Mouse (Mus musculus) gastrocnemius, postnatal 10 days (tissue): ENCODE measurements around the gene Sstr2. TPM values are rescaled to one million over a fixed set of nuclear protein-coding genes. Genes with fewer than 3 reads are reported as not detected.
"Not testable (repeated sequence)": the region's sequence is repeated elsewhere in the genome, so short reads cannot be mapped to it uniquely, and the experiment has no call there.

Experiments
- DNase-seq: peaks from one replicate; pipeline ENCODE4 v3.0.0; 2021; ENCODE audit warnings: mixed read lengths
- total RNA-seq, 2 experiments: library from RNA; stranded (reverse); gene quantifications; 2 replicates each; pipeline ENCODE4 v1.2.3; 2021

Sstr2 gene
- total RNA-seq, 2 experiments from 2014 or later: 0.12 to 1.3 TPM

- DNase-seq: no peak
These were observed 37.4 kb downstream of the Sstr2 start for GRCm38 (mm10) chr11:113656511-113656932.

GRCm38 (mm10) chr11:113657221-113657620 is 38.1 kb downstream of the Sstr2 start:
- DNase-seq: no peak

- DNase-seq: no peak
These were observed 39.2 kb downstream of the Sstr2 start for GRCm38 (mm10) chr11:113658319-113658718.

GRCm38 (mm10) chr11:113658763-113659162 is 39.6 kb downstream of the Sstr2 start:
- no peak for DNase-seq

- not testable (repeated sequence) for DNase-seq
These were observed 41.1 kb downstream of the Sstr2 start for GRCm38 (mm10) chr11:113660213-113660612.

- no peak for DNase-seq
These were observed 41.8 kb downstream of the Sstr2 start for GRCm38 (mm10) chr11:113660940-113661339.

- DNase-seq: no peak
These were observed 42.8 kb downstream of the Sstr2 start for GRCm38 (mm10) chr11:113661835-113662351.

- no peak for DNase-seq
These were observed 45.1 kb downstream of the Sstr2 start for GRCm38 (mm10) chr11:113664279-113664678.

GRCm38 (mm10) chr11:113666205-113666604 is 47.1 kb downstream of the Sstr2 start:
- no peak for DNase-seq

- no peak for DNase-seq
These were observed 47.5 kb downstream of the Sstr2 start for GRCm38 (mm10) chr11:113666648-113667047.

GRCm38 (mm10) chr11:113667122-113667521 is 48.0 kb downstream of the Sstr2 start:
- DNase-seq: no peak

- DNase-seq: no peak
These were observed 48.6 kb downstream of the Sstr2 start for GRCm38 (mm10) chr11:113667704-113668103.

GRCm38 (mm10) chr11:113668857-113669256 is 49.7 kb downstream of the Sstr2 start:
- no peak for DNase-seq

- no peak for DNase-seq
These were observed 50.6 kb downstream of the Sstr2 start for GRCm38 (mm10) chr11:113669711-113670110.

- no peak for DNase-seq
These were observed 54.5 kb downstream of the Sstr2 start for GRCm38 (mm10) chr11:113673614-113674013.

- no peak for DNase-seq
These were observed 55.5 kb downstream of the Sstr2 start for GRCm38 (mm10) chr11:113674595-113674994.

Other genes starting within 250 kb of the Sstr2 start
- 10 to 100 TPM; 20.1 to 25.0 TPM for gene Cog1, start 29.8 kb downstream of the Sstr2 start, total RNA-seq
- 1 to 10 TPM; 4.9 to 7.2 TPM for gene Slc39a11, start 30.7 kb downstream of the Sstr2 start, total RNA-seq
- gene Fam104a, start 64.8 kb downstream of the Sstr2 start, total RNA-seq: 10 to 100 TPM; 34.8 to 37.9 TPM
- gene D11Wsu47e, start 65.1 kb downstream of the Sstr2 start, total RNA-seq: 10 to 100 TPM in 1 of 2 experiments, 1 to 10 TPM in 1; 7.3 to 10.9 TPM
- gene Cpsf4l, start 90.7 kb downstream of the Sstr2 start, total RNA-seq: not detected
- gene Cdc42ep4, start 132.5 kb downstream of the Sstr2 start, total RNA-seq: 10 to 100 TPM; 19.1 to 22.0 TPM